Mouse (Mus musculus) kidney, postnatal 0 days (tissue): Measurements from ENCODE around the gene Fcgr4. TPM values are rescaled to one million over a fixed set of nuclear protein-coding genes. Genes with fewer than 3 reads are reported as not detected.

Experiments used
- ATAC-seq: fragments of 200-750 bp; cut with Nextera tagmentation; replicated peaks from 2 replicates; pipeline ENCODE4 v1.8.0; 2017; ENCODE audit warnings: low read depth, moderate number of reproducible peaks, moderate TSS enrichment, moderate library complexity; ENCODE audit not compliant: low FRiP score
- DNase-seq: peaks from one replicate; pipeline ENCODE4 v3.0.0-alpha.2; 2016; ENCODE audit warnings: low spot score
- H3K27ac ChIP-seq: fragments of 300-500 bp; sonication (generic); 2 replicates; pipeline ENCODE4 v1.5.1; 2014; ENCODE audit warnings: mild to moderate bottlenecking
- H3K27me3 ChIP-seq: fragments of 300-500 bp; sonication (generic); 2 replicates; pipeline ENCODE4 v1.6.1; 2014; ENCODE audit warnings: low read length, mixed read lengths; ENCODE audit not compliant: insufficient read depth
- H3K36me3 ChIP-seq: fragments of 300-500 bp; sonication (generic); 2 replicates; pipeline ENCODE4 v1.6.1; 2014; ENCODE audit warnings: low read length, mixed read lengths; ENCODE audit not compliant: insufficient read depth
- H3K4me1 ChIP-seq: fragments of 300-500 bp; sonication (generic); replicated peaks from 2 replicates; pipeline ENCODE4 v1.6.1; 2014; ENCODE audit warnings: antibody characterized with exemption, low read length, mixed read lengths; ENCODE audit not compliant: insufficient read depth
- H3K4me2 ChIP-seq: fragments of 300-500 bp; sonication (generic); 2 replicates; pipeline ENCODE4 v1.6.1; 2014; ENCODE audit warnings: mild to moderate bottlenecking, low read length, moderate library complexity, mixed read lengths
- H3K4me3 ChIP-seq: fragments of 300-500 bp; sonication (generic); replicated peaks from 2 replicates; pipeline ENCODE4 v1.5.1; 2014; ENCODE audit warnings: low read depth, low read length
- H3K9ac ChIP-seq: fragments of 300-500 bp; sonication (generic); 2 replicates; pipeline ENCODE4 v1.6.1; 2014; ENCODE audit warnings: low read depth, low read length
- H3K9me3 ChIP-seq: fragments of 300-500 bp; sonication (generic); replicated peaks from 2 replicates; pipeline ENCODE4 v1.6.1; 2016; ENCODE audit warnings: low read length, inconsistent platforms, mixed read lengths
- CTCF ChIP-seq: IDR thresholded peaks from 2 replicates; pipeline ENCODE4 v1.5.1; 2016; ENCODE audit warnings: antibody characterized with exemption, low read depth, mild to moderate bottlenecking, moderate library complexity
- WGBS: fragments of 180-500 bp; shearing (Covaris S2); extraction: QIAGEN DNeasy Blood & Tissue Kit; methylation state at CpG from one replicate; pipeline ENCODE4 v1.1.7; 2014; 5-methylcytosine and 5-hydroxymethylcytosine counted together
- polyA plus RNA-seq: library from polyadenylated mRNA; unstranded; fragments of >200 nt; fragmentation: Nextera tagmentation; extraction: Ambion mirVana; gene quantifications from 2 replicates; pipeline ENCODE4 v1.2.1, GENCODE M21; 2015

Fcgr4 gene
- polyA plus RNA-seq, 1 experiment from 2014 or later: 2.3 TPM

DNA sequence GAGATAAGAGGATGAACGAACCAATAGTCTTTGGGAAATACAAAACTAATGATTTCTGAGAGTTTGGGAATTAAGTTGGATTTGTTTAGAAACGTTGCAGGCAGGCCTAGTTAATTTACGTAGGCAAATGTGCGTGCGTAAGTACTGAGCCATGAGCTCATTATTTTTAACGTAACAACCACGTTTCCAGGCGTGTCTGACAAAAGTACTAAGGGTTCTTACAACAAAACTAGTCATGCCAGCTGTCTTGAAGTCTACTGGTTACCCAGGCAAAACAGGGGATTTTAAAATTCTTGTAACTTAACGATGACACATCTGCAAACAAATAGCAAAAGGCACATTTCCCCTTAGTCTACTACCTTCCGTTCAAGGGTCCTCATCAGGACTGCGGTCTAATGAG is 15.5 kb downstream of the Fcgr4 start:
- H3K36me3 ChIP-seq: no peaks in the 10 kb centered on the region
- no peaks in the 10 kb centered on the region for H3K9me3 ChIP-seq
- peak overlapping the region; percentile 42 for H3K4me3 ChIP-seq
- no peak for ATAC-seq
- 8% methylated on average over 11 of the region's 11 CpGs for WGBS
- no peak overlapping the region for H3K27ac ChIP-seq
- TF ChIP-seq CTCF: no peak
- H3K4me2 ChIP-seq: peak overlapping the region; percentile 95
- H3K9ac ChIP-seq: no peak overlapping the region
- no peaks in the 10 kb centered on the region for H3K4me1 ChIP-seq
- DNase-seq: peak; percentile 22
- peaks cover 4% of the 10 kb centered on the region; the same call in 1 of the 2 replicates for H3K27me3 ChIP-seq

DNA sequence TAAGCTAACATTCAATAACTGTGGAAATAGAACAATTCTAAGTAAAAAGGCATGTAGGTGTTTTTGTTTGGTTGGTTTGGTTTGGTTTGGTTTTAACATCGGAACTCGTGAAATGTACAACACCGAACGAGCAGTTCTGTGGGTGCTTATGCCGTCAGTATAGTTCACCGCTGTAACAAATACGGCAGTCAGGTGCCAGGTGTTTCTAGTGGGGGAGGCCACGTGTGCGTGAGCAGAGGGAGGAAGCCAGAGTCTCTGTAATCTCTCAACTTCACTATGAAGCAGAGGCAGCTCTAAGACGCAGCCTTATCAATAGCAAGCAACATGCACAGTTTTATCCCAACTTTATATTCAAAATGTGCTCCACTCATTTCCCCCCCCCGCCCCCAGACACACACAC is 16.9 kb downstream of the Fcgr4 start:
- DNase-seq: no peak
- Histone ChIP-seq H3K4me3 (no peak overlapping the region), H3K36me3 (no peaks in the 10 kb centered on the region), H3K27me3 (peaks cover 4% of the 10 kb centered on the region; the same call in 1 of the 2 replicates), H3K9me3 (no peaks in the 10 kb centered on the region), H3K9ac (no peak overlapping the region), H3K4me2 (no peak overlapping the region), H3K4me1 (no peaks in the 10 kb centered on the region), H3K27ac (no peak overlapping the region)
- ATAC-seq: no peak
- no peak for TF ChIP-seq CTCF
- 55% methylated on average over 11 of the region's 11 CpGs for WGBS

DNA sequence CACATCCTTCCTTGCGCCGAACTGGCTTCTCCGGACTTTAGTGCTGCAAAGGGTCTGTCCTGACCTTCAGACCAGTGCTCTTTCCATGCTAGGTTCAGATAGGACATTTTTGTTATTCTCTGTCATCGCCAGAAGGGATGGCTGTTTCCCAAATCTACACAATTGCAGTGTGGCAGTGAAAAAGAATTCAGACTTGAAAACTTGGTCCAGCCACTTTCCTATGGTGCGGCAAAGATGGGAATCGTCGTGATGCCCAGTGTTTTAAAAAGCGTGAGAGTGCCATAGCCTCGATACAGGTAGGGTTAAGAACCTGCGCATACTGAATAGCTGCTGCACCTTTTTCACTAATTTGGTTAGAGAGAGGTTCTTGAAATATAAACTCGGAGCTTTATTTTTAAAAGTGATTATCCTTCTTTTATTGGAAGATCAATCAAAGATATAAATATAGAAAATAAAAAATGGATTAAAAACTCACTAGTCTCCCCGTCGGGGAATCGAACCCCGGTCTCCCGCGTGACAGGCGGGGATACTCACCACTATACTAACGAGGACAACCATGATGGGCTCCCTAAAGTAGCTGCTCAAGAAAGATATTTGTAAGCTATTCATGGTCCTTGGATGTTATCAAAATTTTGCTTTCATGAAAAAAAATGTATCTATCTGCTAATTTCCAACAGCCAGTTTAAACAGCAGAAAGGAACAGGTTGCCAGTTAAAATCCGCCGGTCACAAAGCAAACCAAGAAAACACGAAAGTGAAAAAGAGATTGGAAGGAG is 18.0 kb downstream of the Fcgr4 start:
- peak overlapping the region; percentile 26 for H3K4me3 ChIP-seq
- no peaks in the 10 kb centered on the region for H3K4me1 ChIP-seq
- DNase-seq (peak; percentile 79), ATAC-seq (no peak)
- no peaks in the 10 kb centered on the region for H3K9me3 ChIP-seq
- H3K27me3 ChIP-seq: peaks cover 4% of the 10 kb centered on the region; the same call in 1 of the 2 replicates
- H3K36me3 ChIP-seq: no peaks in the 10 kb centered on the region
- WGBS: 3% methylated on average over 22 of the region's 22 CpGs
- H3K4me2 ChIP-seq: peak overlapping the region; percentile 52
- H3K9ac ChIP-seq: no peak overlapping the region
- no peak for TF ChIP-seq CTCF
- H3K27ac ChIP-seq: no peak overlapping the region

DNA sequence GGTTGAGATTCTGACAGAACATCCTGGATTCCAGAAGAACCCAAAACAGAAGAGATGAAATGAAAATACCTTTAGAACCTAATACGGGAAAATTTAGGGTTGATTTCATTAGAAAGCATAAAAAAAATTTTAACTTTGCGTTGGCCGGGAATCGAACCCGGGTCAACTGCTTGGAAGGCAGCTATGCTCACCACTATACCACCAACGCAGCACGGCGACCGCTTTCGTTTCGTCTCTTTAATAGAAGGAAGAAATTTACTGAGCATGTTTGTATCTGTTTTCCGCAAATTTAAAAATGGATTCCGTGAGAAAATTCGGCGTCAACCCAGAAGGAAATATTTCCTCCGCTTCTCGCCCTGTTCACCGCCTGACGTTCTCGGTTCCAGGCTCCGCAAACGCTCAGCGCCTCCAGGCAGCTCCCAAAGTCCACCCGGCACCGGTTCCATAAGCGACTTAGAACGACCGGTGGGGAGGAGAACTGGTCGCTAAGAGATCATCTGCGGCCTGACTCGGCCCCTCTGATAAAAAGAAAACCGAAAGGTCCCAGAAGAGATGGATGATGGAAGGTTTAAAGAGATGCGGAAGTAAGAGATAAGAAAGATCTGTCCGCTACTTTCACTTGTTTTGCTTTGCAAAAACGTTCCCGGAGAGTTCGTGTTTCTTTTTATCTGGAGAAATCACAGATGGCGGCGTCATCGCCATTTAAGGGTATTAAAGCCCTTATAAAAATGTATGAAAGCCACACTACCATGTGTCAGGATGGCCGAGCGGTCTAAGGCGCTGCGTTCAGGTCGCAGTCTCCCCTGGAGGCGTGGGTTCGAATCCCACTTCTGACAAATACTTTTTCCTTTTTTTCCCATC is 19.4 kb downstream of the Fcgr4 start:
- H3K27ac ChIP-seq: peak overlapping the region; percentile 86
- under 1% methylated on average over 47 of the region's 47 CpGs for WGBS
- peak; percentile 88 for DNase-seq
- H3K9me3 ChIP-seq: no peaks in the 10 kb centered on the region
- TF ChIP-seq CTCF: no peak
- peak overlapping the region; percentile 49 for H3K4me2 ChIP-seq
- ATAC-seq: peak; percentile 87
- H3K27me3 ChIP-seq: no peaks in the 10 kb centered on the region
- no peaks in the 10 kb centered on the region for H3K4me1 ChIP-seq
- peak overlapping the region; percentile 67 for H3K4me3 ChIP-seq
- H3K36me3 ChIP-seq: no peaks in the 10 kb centered on the region
- peak overlapping the region; percentile 64 for H3K9ac ChIP-seq

DNA sequence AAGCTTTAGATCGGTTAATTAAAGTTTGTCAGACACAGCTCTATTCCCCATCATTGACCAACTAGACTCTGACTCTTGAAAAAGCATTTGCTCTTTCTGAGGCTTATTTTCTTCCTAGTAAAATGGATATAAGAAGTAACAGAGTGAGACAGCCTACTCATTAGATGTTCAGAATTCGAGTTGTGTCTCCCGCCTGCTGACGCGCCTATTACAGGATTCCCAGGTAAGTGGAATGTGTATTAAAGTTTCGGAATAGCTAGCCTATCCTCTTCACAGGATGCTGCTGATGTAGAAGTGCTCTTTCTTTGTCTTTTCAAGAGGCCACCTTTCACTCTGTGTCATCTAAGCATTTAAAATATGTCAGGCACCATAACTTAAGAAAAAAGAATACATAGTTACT is 20.4 kb downstream of the Fcgr4 start:
- no peak overlapping the region for H3K9ac ChIP-seq
- H3K27me3 ChIP-seq: no peaks in the 10 kb centered on the region
- TF ChIP-seq CTCF: no peak
- no peak overlapping the region for H3K27ac ChIP-seq
- no peaks in the 10 kb centered on the region for H3K9me3 ChIP-seq
- no peaks in the 10 kb centered on the region for H3K4me1 ChIP-seq
- ATAC-seq (no peak), DNase-seq (no peak)
- 80% methylated on average over 6 of the region's 6 CpGs for WGBS
- H3K36me3 ChIP-seq: no peaks in the 10 kb centered on the region
- no peak overlapping the region for H3K4me3 ChIP-seq
- no peak overlapping the region for H3K4me2 ChIP-seq

DNA sequence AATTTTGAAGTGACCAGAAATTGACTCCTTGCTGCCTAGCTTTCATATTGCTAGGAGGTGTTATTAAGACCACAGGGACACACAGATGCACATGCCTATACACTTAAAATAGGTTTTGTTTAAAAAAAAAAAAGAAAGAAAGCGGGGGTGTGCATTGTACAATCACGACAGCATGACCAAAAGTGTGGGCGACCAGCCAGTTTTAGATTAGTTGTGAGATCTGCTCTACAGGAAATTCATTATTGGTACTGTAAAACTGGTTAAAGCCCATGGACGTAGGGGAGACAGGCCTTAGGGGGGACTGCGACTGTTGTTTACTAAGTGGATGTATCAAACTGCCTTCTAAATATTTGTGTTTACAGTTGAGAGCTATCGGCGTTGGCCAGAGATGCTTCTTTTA is 21.2 kb downstream of the Fcgr4 start:
- Histone ChIP-seq H3K4me3 (no peak overlapping the region), H3K36me3 (no peaks in the 10 kb centered on the region), H3K27ac (no peak overlapping the region), H3K9ac (no peak overlapping the region), H3K4me2 (no peak overlapping the region), H3K9me3 (no peaks in the 10 kb centered on the region), H3K27me3 (no peaks in the 10 kb centered on the region), H3K4me1 (no peaks in the 10 kb centered on the region)
- DNase-seq: no peak
- no peak for ATAC-seq
- TF ChIP-seq CTCF: no peak
- 75% methylated on average over 7 of the region's 7 CpGs for WGBS
